ENCODE assay signal across 9 mouse cellular contexts in genomic region chrX:143099044-143099754, GRCm38 (mm10). TPM values are rescaled to one million over a fixed set of nuclear protein-coding genes. Genes with fewer than 3 reads are reported as not detected.
A peak's percentile ranks its signal among the peaks of the same experiment; 100 is the strongest.
DNase-seq lines count a peak whose midpoint lies in the region; ATAC-seq and TF ChIP-seq lines count a peak whose summit lies in the region.
"Had no signal": no experiment of that assay in that cellular context is flagged by ENCODE, and none has a peak within 500 bp of the region (broad histone marks: within the 10 kb centered on the region; RNA-seq: fewer than 3 reads in every experiment).

Rtl9 (plus strand) TSS chrX:143099594.

- H3K27ac ChIP-seq in thymus, adult 2 months (ENCODE audit: control insufficient read depth, insufficient read depth, low read length): no peak within 1 kb of the TSS
- no peak within 1 kb of the TSS for H3K27ac ChIP-seq in midbrain, embryonic 10.5 days (replicated peaks)

- H3K4me3 ChIP-seq in thymus, adult 2 months (ENCODE audit: control insufficient read depth, insufficient read depth, low read length): no peak within 1 kb of the TSS
- no peak within 1 kb of the TSS for H3K4me3 ChIP-seq in midbrain, embryonic 10.5 days
- H3K4me3 ChIP-seq: myocyte had no signal

- no peaks in the 10 kb centered on the region for H3K27me3 ChIP-seq in thymus, adult 2 months (ENCODE audit: control insufficient read depth, insufficient read depth, low read length)
- peaks cover 74% of the 10 kb centered on the region for H3K27me3 ChIP-seq in midbrain, embryonic 10.5 days (ENCODE audit: low read depth, poor library complexity, severe bottlenecking)

- peak; percentile 7 for DNase-seq in gastrocnemius, adult 18-20 months (ENCODE audit: low spot score)
- DNase-seq in gastrocnemius, postnatal 14 days: no peak
- DNase-seq in thymus, adult 2 months: peak; percentile 6
- no peak for DNase-seq in thymus, adult 18-20 months
- DNase-seq in midbrain, embryonic 10.5 days (ENCODE audit: low spot score): peak; percentile 21
- no peak for DNase-seq in spleen, adult 18-20 months
- DNase-seq in urinary bladder, adult 18-20 months (ENCODE audit: low spot score in 2 of 2): no peak

- no peaks in the 10 kb centered on the region for H3K4me1 ChIP-seq in thymus, adult 2 months (replicated peaks; ENCODE audit: control insufficient read depth, insufficient read depth, low read length)
- H3K4me1 ChIP-seq in midbrain, embryonic 10.5 days: no peaks in the 10 kb centered on the region

- WGBS in thymus, adult 2 months: 93% methylated on average over 1 of the region's 1 CpGs
- WGBS in midbrain, embryonic 10.5 days: 94% methylated on average over 1 of the region's 1 CpGs

- no peak for TF ChIP-seq CTCF in thymus, adult 2 months (IDR thresholded peaks at IDR 0.05; ENCODE audit: borderline replicate concordance, control insufficient read depth, extremely low read depth, insufficient read depth, low read length, poor library complexity)

- ATAC-seq in hematopoietic stem cell, adult 5-6 weeks (replicated peaks in 1 of 2; ENCODE audit: insufficient read depth in 1 of 2, low FRiP score in 2 of 2, low TSS enrichment in 1 of 2, low read depth in 1 of 2, poor library complexity in 2 of 2, severe bottlenecking in 2 of 2): peak; percentile 59 to 66; a peak in 2 of 4 replicates

- no peaks in the 10 kb centered on the region for H3K36me3 ChIP-seq in thymus, adult 2 months (ENCODE audit: control insufficient read depth, insufficient read depth, low read length)
- no peaks in the 10 kb centered on the region for H3K36me3 ChIP-seq in midbrain, embryonic 10.5 days

- H3K9me3 ChIP-seq in midbrain, embryonic 10.5 days (replicated peaks): no peaks in the 10 kb centered on the region

- no peak for TF ChIP-seq POLR2A in thymus, adult 2 months (IDR thresholded peaks at IDR 0.05; ENCODE audit: control insufficient read depth, extremely low read depth, insufficient read depth, low read length, poor library complexity)

- intact Hi-C loops in gastrocnemius, postnatal 14 days (cut with DNase I; ENCODE audit: low total_unique reads): no loop called here

RNA-seq across cellular contexts. Expression of gene Rtl9, which starts in this region (rescaled TPM):
- total RNA-seq in gastrocnemius, adult 18-20 months (2021): under 1 TPM; 0.11 to 0.19 TPM
- under 1 TPM; 0.35 to 0.37 TPM for total RNA-seq in gastrocnemius, postnatal 14 days (2021)
- 0.04 and 0.05 TPM in 2 replicates for polyA plus RNA-seq in thymus, adult 2 months (2012; rRNA removed)
- not detected in 2 replicates for total RNA-seq in hematopoietic stem cell, adult 5-6 weeks (2017)
- 0.07 and 0.19 TPM in 2 replicates for polyA plus RNA-seq in midbrain, embryonic 10.5 days (2016; fragmentation: Nextera tagmentation; extraction: Ambion mirVana)

Comparison
In these comparisons a context has a peak if more than half of its experiments do, and no peak if none do; other contexts are left out.
1. Peak in DNase-seq in gastrocnemius, adult 18-20 months; RNA of the gene not detected or under 1 TPM.
2. Peak in DNase-seq in thymus, adult 2 months; RNA of the gene not detected or under 1 TPM.
3. Peak in ATAC-seq in hematopoietic stem cell, adult 5-6 weeks; RNA of the gene not detected or under 1 TPM.
4. Peak in DNase-seq in midbrain, embryonic 10.5 days; RNA of the gene not detected or under 1 TPM.